Mouse (Mus musculus) lung, embryonic 15.5 days (tissue): ENCODE measurements at regions not wholly inside any gene's neighbourhood (a gene's known extent, or its start where the extent isn't known, plus 50 kb on each side); places are given as distances from the start of the nearest gene placed in this dataset.

Source experiments
- ATAC-seq: fragments of 200-750 bp; cut with Nextera tagmentation; 2 replicates; pipeline ENCODE4 v1.8.0; 2017; ENCODE audit warnings: moderate number of reproducible peaks, borderline replicate concordance; ENCODE audit not compliant: low FRiP score, low TSS enrichment; ENCODE audit errors: extremely low read depth
- H3K27ac ChIP-seq: fragments of 300-500 bp; sonication (generic); 2 replicates; pipeline ENCODE4 v1.5.1; 2015; ENCODE audit warnings: moderate library complexity, mild to moderate bottlenecking, inconsistent platforms
- H3K27me3 ChIP-seq: fragments of 300-500 bp; sonication (generic); 2 replicates; pipeline ENCODE4 v1.6.1; 2015; ENCODE audit warnings: inconsistent platforms
- H3K36me3 ChIP-seq: fragments of 300-500 bp; sonication (generic); 2 replicates; pipeline ENCODE4 v1.6.1; 2015; ENCODE audit warnings: inconsistent platforms
- H3K4me1 ChIP-seq: fragments of 300-500 bp; sonication (generic); 2 replicates; pipeline ENCODE4 v1.6.1; 2015; ENCODE audit warnings: inconsistent platforms
- H3K4me2 ChIP-seq: fragments of 300-500 bp; sonication (generic); 2 replicates; pipeline ENCODE4 v1.6.1; 2015; ENCODE audit warnings: inconsistent platforms, mild to moderate bottlenecking, moderate library complexity
- H3K4me3 ChIP-seq: fragments of 300-500 bp; sonication (generic); 2 replicates; pipeline ENCODE4 v1.5.1; 2015; ENCODE audit warnings: mild to moderate bottlenecking, inconsistent platforms
- H3K9ac ChIP-seq: fragments of 300-500 bp; sonication (generic); 2 replicates; pipeline ENCODE4 v1.6.1; 2015; ENCODE audit warnings: inconsistent platforms
- H3K9me3 ChIP-seq: fragments of 300-500 bp; sonication (generic); 2 replicates; pipeline ENCODE4 v1.6.1; 2016; ENCODE audit warnings: inconsistent platforms
- WGBS: fragments of 180-500 bp; shearing (Covaris S2); methylation state at CpG from one replicate; pipeline ENCODE4 v1.1.7; 2015; 5-methylcytosine and 5-hydroxymethylcytosine counted together

DNA sequence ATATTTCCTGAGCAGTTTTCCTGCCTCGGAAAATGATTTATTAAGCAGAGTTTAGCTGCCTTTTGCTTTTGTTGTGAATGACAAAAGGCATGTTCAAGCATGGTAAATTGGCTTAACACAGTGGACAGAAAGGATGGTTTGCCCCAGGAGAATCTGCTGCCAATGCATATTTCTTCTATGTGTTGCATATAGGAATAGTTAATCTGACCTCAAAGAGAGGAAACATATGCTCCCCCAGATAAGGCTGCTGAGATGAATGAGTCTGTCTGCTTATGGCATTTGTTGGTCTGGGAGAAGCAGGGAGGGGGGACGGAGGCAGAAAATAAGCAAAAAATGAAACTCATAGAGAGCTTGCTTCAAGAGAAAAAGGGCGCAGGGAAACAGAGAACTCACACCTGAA lies 638.9 kb downstream of the Stpg2 start:
- H3K4me3 ChIP-seq, result no peak overlapping the region
- no peaks in the 10 kb centered on the region for H3K4me1 ChIP-seq
- H3K9ac ChIP-seq, result no peak overlapping the region
- H3K4me2 ChIP-seq, result no peak overlapping the region
- ATAC-seq, result no peak
- 56% methylated on average over 3 of the region's 3 CpGs for WGBS
- no peaks in the 10 kb centered on the region for H3K27me3 ChIP-seq
- H3K27ac ChIP-seq, result no peak overlapping the region
- no peaks in the 10 kb centered on the region for H3K9me3 ChIP-seq
- H3K36me3 ChIP-seq, result no peaks in the 10 kb centered on the region

DNA sequence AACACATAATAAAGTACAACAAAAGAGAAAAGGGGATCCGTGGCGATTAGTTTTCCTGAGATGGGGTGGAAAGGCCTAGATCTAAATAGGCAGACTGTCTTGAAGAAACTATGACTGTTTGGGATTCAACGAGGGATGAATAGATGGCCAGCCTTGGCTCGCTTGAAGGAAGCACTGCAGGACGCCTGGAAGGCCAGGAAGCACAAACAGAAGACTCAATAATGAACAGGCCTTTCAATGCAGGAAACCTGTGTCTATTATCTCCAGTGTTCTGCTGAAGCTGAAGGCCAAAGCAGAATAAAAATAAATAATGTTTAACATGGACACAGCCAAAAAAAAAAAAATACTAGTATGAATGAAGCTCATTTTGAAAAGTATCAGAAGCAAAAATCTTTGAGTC lies 642.3 kb downstream of the Stpg2 start:
- Histone ChIP-seq H3K9me3 (no peaks in the 10 kb centered on the region), H3K27ac (no peak overlapping the region), H3K4me3 (no peak overlapping the region), H3K9ac (no peak overlapping the region), H3K36me3 (no peaks in the 10 kb centered on the region), H3K27me3 (no peaks in the 10 kb centered on the region), H3K4me2 (no peak overlapping the region), H3K4me1 (no peaks in the 10 kb centered on the region)
- 54% methylated on average over 5 of the region's 5 CpGs for WGBS
- no peak for ATAC-seq

DNA sequence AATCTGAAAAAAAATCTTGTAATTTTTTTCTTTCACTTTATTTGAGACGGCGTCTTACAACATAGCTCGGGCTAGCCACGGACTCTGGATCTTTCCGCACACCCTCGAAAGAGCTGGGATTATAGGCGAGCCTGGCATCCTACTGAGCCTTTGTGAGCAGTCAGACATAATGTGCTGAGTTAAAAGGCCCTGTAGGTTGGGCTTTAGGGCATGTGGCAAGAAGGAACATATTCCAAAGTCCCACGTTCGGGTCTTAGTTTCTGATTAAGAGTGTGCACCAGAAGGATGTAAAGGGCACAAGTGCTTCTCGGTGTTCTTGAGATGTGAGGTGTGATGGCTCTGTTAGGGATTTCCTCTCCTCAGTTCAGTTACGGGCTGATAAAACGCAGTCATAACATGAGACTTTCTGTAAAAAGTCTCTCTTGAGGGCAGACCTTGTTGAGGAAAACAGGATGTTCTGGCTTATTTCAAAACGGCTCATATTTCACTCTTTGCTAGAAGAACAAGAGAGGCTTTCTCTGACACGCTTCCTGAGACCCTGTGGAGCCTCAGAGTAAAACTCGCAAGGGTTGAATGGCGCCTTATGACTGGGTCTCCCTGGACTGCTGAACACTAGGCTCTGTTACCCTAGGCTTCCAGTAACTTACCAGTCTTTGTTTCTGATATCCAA lies 654.6 kb downstream of the Stpg2 start:
- Histone ChIP-seq H3K4me2 (no peak overlapping the region), H3K9me3 (no peaks in the 10 kb centered on the region), H3K36me3 (no peaks in the 10 kb centered on the region), H3K9ac (no peak overlapping the region), H3K27ac (no peak overlapping the region), H3K27me3 (no peaks in the 10 kb centered on the region), H3K4me1 (no peaks in the 10 kb centered on the region), H3K4me3 (no peak overlapping the region)
- WGBS, result 48% methylated on average over 16 of the region's 16 CpGs
- no peak; the same call in 1 of the 2 replicates for ATAC-seq

DNA sequence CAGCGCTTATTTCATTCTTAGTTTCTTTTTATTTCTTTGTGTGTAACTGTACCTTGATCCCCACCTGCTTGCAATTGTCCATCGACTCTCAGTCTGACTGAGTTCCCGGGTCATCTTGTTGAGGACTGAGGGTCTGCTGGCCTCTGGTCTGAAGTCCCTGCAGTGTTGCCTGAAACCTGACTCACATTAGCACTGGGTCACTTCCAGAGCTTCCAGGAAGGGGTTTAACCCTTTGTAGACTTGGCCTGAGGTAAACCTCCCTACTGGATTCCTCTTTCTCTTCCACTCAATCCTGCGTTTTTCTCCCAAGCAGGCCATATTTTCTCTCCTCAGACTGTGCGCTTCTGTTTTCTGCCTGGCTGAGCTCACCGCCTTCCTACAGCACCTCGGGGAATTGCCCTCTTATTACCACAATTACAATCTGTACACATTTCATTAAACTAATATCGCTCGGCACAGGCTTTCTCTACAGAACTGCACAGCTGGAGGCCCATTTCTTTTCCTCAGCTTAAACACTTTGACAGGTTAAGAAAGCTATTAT lies 655.4 kb downstream of the Stpg2 start:
- Histone ChIP-seq H3K27ac (no peak overlapping the region), H3K9ac (no peak overlapping the region), H3K4me2 (no peak overlapping the region), H3K9me3 (no peaks in the 10 kb centered on the region), H3K36me3 (no peaks in the 10 kb centered on the region), H3K27me3 (no peaks in the 10 kb centered on the region), H3K4me3 (no peak overlapping the region), H3K4me1 (no peaks in the 10 kb centered on the region)
- no peak; the same call in 1 of the 2 replicates for ATAC-seq
- 47% methylated on average over 9 of the region's 9 CpGs for WGBS

DNA sequence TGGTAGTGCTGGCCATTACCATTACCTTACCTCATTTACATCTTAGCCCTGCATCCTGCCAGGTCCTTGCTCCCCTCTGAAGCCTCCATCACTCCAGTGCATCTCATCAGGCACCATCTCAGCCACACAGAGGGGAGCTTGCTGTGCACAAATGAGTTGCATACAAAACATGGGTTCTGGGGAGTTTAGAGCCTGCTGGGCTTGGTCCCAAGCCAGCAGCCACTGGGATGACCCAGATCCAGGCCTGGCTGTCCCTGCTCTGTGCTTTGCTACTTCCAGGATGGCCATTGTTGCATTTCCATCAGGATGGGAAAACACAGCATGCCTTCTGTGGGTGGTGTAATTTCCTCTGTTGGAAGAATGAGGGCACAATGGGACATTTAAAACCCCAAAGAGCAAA lies 660.8 kb downstream of the Stpg2 start:
- Histone ChIP-seq H3K4me1 (no peaks in the 10 kb centered on the region), H3K36me3 (no peaks in the 10 kb centered on the region), H3K27ac (no peak overlapping the region), H3K9ac (no peak overlapping the region), H3K4me2 (no peak overlapping the region), H3K4me3 (no peak overlapping the region), H3K27me3 (no peaks in the 10 kb centered on the region), H3K9me3 (no peaks in the 10 kb centered on the region)
- no peak for ATAC-seq

DNA sequence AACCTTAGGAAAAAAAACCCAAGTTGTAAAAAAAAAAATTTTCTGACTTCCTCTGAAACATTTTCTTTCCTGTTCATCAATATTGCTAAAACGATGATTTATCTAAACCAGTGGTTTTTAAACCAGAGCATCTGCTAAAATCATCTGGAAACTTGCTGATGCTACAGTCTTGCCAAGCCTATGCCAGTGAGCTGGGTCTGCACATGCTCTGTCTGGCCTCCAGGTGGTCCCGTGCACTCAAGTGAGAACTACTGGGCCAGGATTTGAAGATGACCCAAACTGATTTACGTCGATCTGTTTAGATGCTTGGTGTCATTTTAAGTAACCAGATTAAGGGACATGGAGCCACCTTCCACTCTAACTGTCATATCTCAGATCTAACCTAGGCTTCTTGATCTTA lies 661.5 kb downstream of the Stpg2 start:
- Histone ChIP-seq H3K9ac (no peak overlapping the region), H3K36me3 (no peaks in the 10 kb centered on the region), H3K9me3 (no peaks in the 10 kb centered on the region), H3K4me3 (no peak overlapping the region), H3K4me2 (no peak overlapping the region), H3K27ac (no peak overlapping the region), H3K27me3 (no peaks in the 10 kb centered on the region), H3K4me1 (no peaks in the 10 kb centered on the region)
- WGBS, result 83% methylated on average over 4 of the region's 4 CpGs
- no peak for ATAC-seq

DNA sequence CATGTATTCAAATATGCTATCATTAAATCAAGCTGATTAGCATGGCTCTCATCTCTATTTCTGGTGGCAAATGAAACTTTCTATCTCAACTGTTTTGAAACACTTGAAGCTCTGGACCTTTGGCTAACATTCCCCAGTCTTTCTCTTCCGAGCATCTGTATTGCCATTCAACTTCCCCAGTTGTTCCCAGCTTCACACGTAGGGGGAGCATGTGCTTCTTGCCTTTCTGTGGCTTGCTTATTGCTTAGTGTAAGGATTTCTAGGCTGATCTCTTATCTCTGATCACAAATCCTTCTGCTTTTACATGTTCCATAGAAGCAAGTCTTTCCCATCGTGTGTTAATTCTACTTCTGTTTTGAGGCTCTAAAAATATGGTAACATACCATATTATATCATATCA lies 662.0 kb downstream of the Stpg2 start:
- Histone ChIP-seq H3K4me2 (no peak overlapping the region), H3K27ac (no peak overlapping the region), H3K4me3 (no peak overlapping the region), H3K4me1 (no peaks in the 10 kb centered on the region), H3K9ac (no peak overlapping the region), H3K9me3 (no peaks in the 10 kb centered on the region), H3K36me3 (no peaks in the 10 kb centered on the region), H3K27me3 (no peaks in the 10 kb centered on the region)
- no peak for ATAC-seq
- WGBS, result 78% methylated on average over 3 of the region's 3 CpGs

DNA sequence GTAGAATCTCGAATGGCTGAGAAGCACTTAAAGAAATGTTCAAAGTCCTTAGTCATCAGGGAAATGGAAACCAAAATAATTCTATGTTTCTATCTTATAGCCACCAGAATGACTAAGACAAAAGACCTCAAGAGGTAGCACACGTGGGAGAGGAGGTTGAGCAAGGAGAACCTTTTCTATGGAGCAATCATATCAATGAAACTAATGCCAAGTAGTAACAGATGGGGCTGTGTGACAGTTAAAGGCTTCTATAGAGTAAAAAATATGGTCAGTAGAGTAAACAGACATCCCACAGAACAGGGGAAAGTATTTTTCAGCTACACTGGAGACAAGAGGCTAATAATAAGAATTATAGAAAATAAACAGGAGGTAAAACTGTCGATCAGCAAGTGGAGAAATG lies 664.3 kb downstream of the Stpg2 start:
- no peak overlapping the region for H3K27ac ChIP-seq
- no peaks in the 10 kb centered on the region for H3K36me3 ChIP-seq
- H3K4me1 ChIP-seq, result no peaks in the 10 kb centered on the region
- H3K4me3 ChIP-seq, result no peak overlapping the region
- WGBS, result 79% methylated on average over 3 of the region's 3 CpGs
- no peak overlapping the region for H3K9ac ChIP-seq
- H3K27me3 ChIP-seq, result no peaks in the 10 kb centered on the region
- no peak for ATAC-seq
- no peak overlapping the region for H3K4me2 ChIP-seq
- H3K9me3 ChIP-seq, result no peaks in the 10 kb centered on the region

DNA sequence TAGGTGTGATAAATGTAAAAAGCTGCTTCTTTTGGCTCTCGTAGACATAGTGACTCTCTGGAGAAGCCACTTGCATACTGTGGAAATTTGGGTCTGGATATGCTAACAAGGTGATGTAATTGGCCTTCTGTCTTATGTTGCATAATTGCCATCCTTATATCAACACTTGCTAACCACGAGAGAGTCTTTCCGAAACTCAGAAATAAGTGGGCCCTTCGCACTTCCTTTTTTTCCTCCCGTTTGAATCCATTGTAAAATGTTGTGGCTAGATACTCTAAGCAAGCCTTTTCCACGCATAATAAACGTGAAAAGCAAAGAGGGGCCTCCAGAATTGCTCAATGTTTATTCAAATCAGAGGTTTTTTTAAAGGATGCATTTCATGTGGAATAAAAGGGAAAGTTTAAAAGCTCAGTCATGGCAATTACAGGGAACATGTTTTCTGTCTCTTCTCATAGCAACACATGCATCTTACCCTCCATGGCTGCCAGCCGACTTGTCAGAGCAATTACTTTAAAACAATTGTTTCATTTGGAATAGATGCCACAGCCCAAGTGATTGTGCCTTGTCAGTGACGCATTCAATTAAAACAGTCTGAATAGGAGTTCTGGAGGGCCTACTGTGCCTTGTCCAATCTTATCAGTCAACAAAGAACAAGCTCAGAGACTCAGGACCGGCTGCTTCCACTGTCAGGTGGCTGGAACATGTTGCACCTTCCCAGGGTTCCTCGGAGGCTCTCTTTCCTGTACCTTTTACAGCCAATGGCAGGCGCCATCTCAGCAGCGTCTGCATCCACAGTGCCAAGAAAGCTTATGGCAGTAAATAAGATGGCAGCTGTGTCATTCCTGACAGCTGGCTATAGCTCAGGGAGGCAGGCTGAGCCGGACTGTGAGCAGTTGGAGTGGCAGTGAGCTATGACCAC lies 680.7 kb downstream of the Stpg2 start:
- H3K4me1 ChIP-seq, result 0 out of 2 replicates have a peak, but pooled peaks cover 4% of the 10 kb centered on the region
- H3K27me3 ChIP-seq, result no peaks in the 10 kb centered on the region
- H3K4me3 ChIP-seq, result no peak overlapping the region
- H3K9me3 ChIP-seq, result no peaks in the 10 kb centered on the region
- no peak overlapping the region for H3K4me2 ChIP-seq
- no peak for ATAC-seq
- no peaks in the 10 kb centered on the region for H3K36me3 ChIP-seq
- WGBS, result 48% methylated on average over 14 of the region's 14 CpGs
- no peak overlapping the region for H3K9ac ChIP-seq
- no peak overlapping the region for H3K27ac ChIP-seq

DNA sequence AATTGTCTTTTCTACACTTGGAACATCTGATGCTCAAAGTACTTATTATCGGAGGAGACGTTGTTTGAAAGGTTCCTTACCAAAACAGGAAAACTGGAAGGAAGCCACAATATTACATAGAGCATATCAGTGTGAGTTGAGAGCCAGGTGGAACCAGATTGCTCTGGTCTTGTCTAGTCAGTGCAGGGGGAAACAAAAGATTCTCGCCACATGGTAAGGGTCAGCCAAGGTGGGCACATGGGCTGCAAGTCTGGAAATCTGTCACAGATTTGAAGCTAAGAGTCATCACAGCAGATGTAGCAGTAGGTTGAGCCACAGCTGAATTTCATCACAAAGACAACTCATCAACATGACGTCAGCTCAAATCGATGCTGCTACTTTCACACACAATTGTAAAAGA lies 681.8 kb downstream of the Stpg2 start:
- WGBS, result 45% methylated on average over 5 of the region's 5 CpGs
- Histone ChIP-seq H3K4me2 (no peak overlapping the region), H3K36me3 (no peaks in the 10 kb centered on the region), H3K27ac (no peak overlapping the region), H3K27me3 (no peaks in the 10 kb centered on the region), H3K9ac (no peak overlapping the region), H3K4me3 (no peak overlapping the region), H3K4me1 (0 out of 2 replicates have a peak, but pooled peaks cover 4% of the 10 kb centered on the region), H3K9me3 (no peaks in the 10 kb centered on the region)
- no peak for ATAC-seq

DNA sequence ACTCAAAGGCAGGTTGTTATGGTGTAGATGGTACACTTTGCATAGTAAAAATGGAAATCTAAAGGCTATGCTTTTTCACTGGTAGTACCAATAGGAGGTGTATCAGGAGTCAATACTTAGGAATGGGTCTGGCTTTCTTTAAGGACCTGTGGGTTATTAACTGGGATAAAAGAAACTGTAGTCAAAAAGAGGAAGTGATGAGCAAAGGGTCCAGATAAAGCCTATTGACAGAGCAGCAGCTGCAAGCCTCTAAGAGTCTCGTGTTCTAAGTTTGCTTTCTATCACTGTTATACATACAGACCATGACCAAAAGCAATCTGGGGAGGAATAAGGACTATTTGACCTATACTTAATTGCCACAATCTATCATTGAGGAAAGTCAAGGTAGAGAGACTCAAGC lies 683.0 kb downstream of the Stpg2 start:
- Histone ChIP-seq H3K4me2 (no peak overlapping the region), H3K9ac (no peak overlapping the region), H3K4me1 (0 out of 2 replicates have a peak, but pooled peaks cover 4% of the 10 kb centered on the region), H3K27ac (no peak overlapping the region), H3K27me3 (no peaks in the 10 kb centered on the region), H3K36me3 (no peaks in the 10 kb centered on the region), H3K4me3 (no peak overlapping the region), H3K9me3 (no peaks in the 10 kb centered on the region)
- WGBS, result 67% methylated on average over 1 of the region's 1 CpGs
- no peak for ATAC-seq

DNA sequence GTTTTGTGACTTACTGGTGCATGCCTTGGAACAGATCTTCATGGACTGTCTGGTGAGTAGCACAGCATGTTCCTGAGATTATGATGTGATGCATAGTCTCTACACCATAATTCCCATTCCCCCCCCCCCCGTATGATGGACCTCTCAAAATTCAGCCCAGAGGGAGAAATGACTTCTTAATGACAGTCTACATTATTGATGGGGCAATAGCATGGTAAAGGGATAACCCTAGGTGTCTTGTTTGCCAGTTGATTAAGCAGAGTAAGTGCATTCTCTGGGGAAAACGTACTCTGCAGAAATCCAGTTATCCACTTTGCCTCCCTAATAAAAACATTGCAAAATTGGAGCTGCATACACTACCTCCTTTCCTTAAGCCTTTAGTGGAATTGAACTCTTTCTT lies 684.7 kb downstream of the Stpg2 start:
- WGBS, result 55% methylated on average over 2 of the region's 2 CpGs
- Histone ChIP-seq H3K36me3 (no peaks in the 10 kb centered on the region), H3K9ac (no peak overlapping the region), H3K4me2 (no peak overlapping the region), H3K27ac (no peak overlapping the region), H3K27me3 (no peaks in the 10 kb centered on the region), H3K9me3 (no peaks in the 10 kb centered on the region), H3K4me1 (0 out of 2 replicates have a peak, but pooled peaks cover 4% of the 10 kb centered on the region), H3K4me3 (no peak overlapping the region)
- ATAC-seq, result no peak
